Comparison of ENCODE assay signal across 11 mouse cellular contexts in the genomic region with DNA sequence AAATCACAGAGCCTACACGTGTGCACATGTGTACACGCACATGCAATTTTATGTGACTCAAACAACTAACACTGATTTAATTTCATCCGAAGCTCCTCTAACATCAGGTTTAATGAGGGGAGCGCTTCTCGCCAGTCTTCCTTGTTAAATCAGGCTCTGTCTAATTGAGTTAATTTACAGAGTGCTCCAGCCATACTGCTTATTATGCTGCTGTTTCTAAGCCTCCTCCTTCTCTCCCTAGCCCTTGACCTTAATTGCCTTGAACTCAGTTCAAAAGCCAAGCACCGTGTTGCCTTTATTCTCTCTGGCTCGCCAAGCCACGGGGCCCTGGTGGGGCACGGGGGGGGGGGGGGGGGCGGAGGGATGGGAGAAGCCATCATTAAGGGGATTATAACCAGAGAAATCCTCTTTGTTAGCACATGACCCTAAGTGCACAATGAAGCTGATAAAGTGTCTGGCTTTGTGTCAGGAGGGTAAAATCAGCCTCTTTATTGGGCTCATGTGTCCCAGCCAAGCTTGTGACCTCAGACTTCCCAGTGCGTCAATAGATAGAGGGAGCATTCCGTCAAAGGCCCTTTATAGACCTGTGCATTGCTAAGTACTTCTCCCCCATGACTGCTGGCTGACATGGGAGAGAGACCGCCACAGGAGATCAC. TPM values are rescaled to one million over a fixed set of nuclear protein-coding genes. Genes with fewer than 3 reads are reported as not detected.
A peak's percentile ranks its signal among the peaks of the same experiment; 100 is the strongest.
DNase-seq lines count a peak whose midpoint lies in the region; ATAC-seq and TF ChIP-seq lines count a peak whose summit lies in the region.
"Had no signal": no experiment of that assay in that cellular context is flagged by ENCODE, and none has a peak within 500 bp of the region (broad histone marks: within the 10 kb centered on the region; RNA-seq: fewer than 3 reads in every experiment).

A gene (minus strand): TSS at position 270 of the 656 bp plus-strand sequence.

- no peak within 1 kb of the TSS for H3K27ac ChIP-seq in ES-E14 (ENCODE audit: insufficient read depth, low read depth, low read length, poor library complexity, severe bottlenecking)
- H3K27ac ChIP-seq in hindbrain, embryonic 11.5 days (ENCODE audit: low read depth, low read length) = no peak within 1 kb of the TSS
- no peak within 1 kb of the TSS for H3K27ac ChIP-seq in midbrain, embryonic 15.5 days
- H3K27ac ChIP-seq: layer of hippocampus, adult 2 months had no signal

- no peaks in the 10 kb centered on the region for H3K36me3 ChIP-seq in ES-E14 (ENCODE audit: control insufficient read depth, insufficient read depth, low read length, poor library complexity, severe bottlenecking)
- H3K36me3 ChIP-seq in hindbrain, embryonic 11.5 days (ENCODE audit: control insufficient read depth, insufficient read depth, low read length) = no peaks in the 10 kb centered on the region
- H3K36me3 ChIP-seq in midbrain, embryonic 15.5 days (replicated peaks) = no peaks in the 10 kb centered on the region
- H3K36me3 ChIP-seq: G1E had no signal

- H3K4me2 ChIP-seq in hindbrain, embryonic 11.5 days (replicated peaks; ENCODE audit: low read depth, low read length) = no peak within 1 kb of the TSS
- no peak within 1 kb of the TSS for H3K4me2 ChIP-seq in midbrain, embryonic 15.5 days

- peaks cover 9% of the 10 kb centered on the region; the same call in 1 of the 2 replicates for H3K27me3 ChIP-seq in hindbrain, embryonic 11.5 days (ENCODE audit: control insufficient read depth, insufficient read depth, low read length)
- peaks cover 13% of the 10 kb centered on the region; the same call in 1 of the 2 replicates for H3K27me3 ChIP-seq in midbrain, embryonic 15.5 days (replicated peaks)

- H3K9ac ChIP-seq in ES-E14 (ENCODE audit: insufficient read depth, low read depth, low read length, poor library complexity, severe bottlenecking) = 0 out of 2 replicates have a peak within 1 kb of the TSS, but pooled peaks have one; percentile 29
- H3K9ac ChIP-seq in hindbrain, embryonic 11.5 days (ENCODE audit: low read depth, low read length) = no peak within 1 kb of the TSS
- no peak within 1 kb of the TSS for H3K9ac ChIP-seq in midbrain, embryonic 15.5 days

- H3K4me1 ChIP-seq in ES-E14 (ENCODE audit: control insufficient read depth in 2 of 2, insufficient read depth in 2 of 2, low read length in 2 of 2, poor library complexity in 1 of 2) = 0 out of 4 replicates have a peak, but pooled peaks cover 0 to 5% of the 10 kb centered on the region in 2 experiments
- peaks cover 3% of the 10 kb centered on the region; the same call in 1 of the 2 replicates for H3K4me1 ChIP-seq in hindbrain, embryonic 11.5 days (replicated peaks; ENCODE audit: control insufficient read depth, insufficient read depth, low read length)
- peaks cover 5% of the 10 kb centered on the region; the same call in 1 of the 2 replicates for H3K4me1 ChIP-seq in midbrain, embryonic 15.5 days

- DNase-seq in ES-E14 (ENCODE audit: low read depth, low spot score) = no peak
- DNase-seq in embryo, embryonic 9.5 days (ENCODE audit: extremely low spot score) = peak; percentile 42
- DNase-seq in hindbrain, embryonic 11.5 days (ENCODE audit: low spot score) = peak; percentile 35
- no peak for DNase-seq in kidney, adult 9 months
- no peak for DNase-seq in layer of hippocampus, adult 11-12 months (ENCODE audit: low spot score)
- DNase-seq: right cerebral cortex, postnatal 4 days had no signal

- H3K9me3 ChIP-seq in ES-E14 (ENCODE audit: control insufficient read depth, insufficient read depth, low read depth, low read length) = no peaks in the 10 kb centered on the region
- H3K9me3 ChIP-seq in hindbrain, embryonic 11.5 days (ENCODE audit: control insufficient read depth, low read length) = no peaks in the 10 kb centered on the region
- no peaks in the 10 kb centered on the region for H3K9me3 ChIP-seq in midbrain, embryonic 15.5 days
- H3K9me3 ChIP-seq: G1E had no signal

- peak; percentile 92 for ATAC-seq in hindbrain, embryonic 11.5 days (ENCODE audit: low FRiP score)
- peak; percentile 74 for ATAC-seq in midbrain, embryonic 15.5 days (replicated peaks)
- no peak for ATAC-seq in megakaryocyte progenitor cell, adult 5-6 weeks (replicated peaks; ENCODE audit: poor library complexity)
- no peak for ATAC-seq in megakaryocyte, adult 5-6 weeks (ENCODE audit: poor library complexity, severe bottlenecking)

- no peak within 1 kb of the TSS for H3K4me3 ChIP-seq in ES-E14 (ENCODE audit: insufficient read depth in 1 of 2, low read depth in 1 of 2, low read length in 2 of 2, poor library complexity in 1 of 2, severe bottlenecking in 1 of 2)
- no peak within 1 kb of the TSS for H3K4me3 ChIP-seq in hindbrain, embryonic 11.5 days (ENCODE audit: low read depth, low read length)
- no peak within 1 kb of the TSS for H3K4me3 ChIP-seq in midbrain, embryonic 15.5 days
- H3K4me3 ChIP-seq: layer of hippocampus, adult 2 months had no signal

- WGBS in hindbrain, embryonic 11.5 days = 41% methylated on average over 11 of the region's 13 CpGs
- WGBS in midbrain, embryonic 15.5 days = 18% methylated on average over 13 of the region's 13 CpGs

- in situ Hi-C loops in ES-E14 (cut with MboI; ENCODE audit: low sequenced_read_pairs in 2 of 2, unreplicated experiment in 2 of 2) = no loop called here

TF ChIP-seq in ES-E14, 5 proteins besides CTCF, POLR2A, EP300 and RAD21:
- TF ChIP-seq ZNF384 (IDR thresholded peaks at IDR 0.05; ENCODE audit: low read depth, low read length) (no peak), HCFC1 (IDR thresholded peaks at IDR 0.05; ENCODE audit: borderline replicate concordance, insufficient read depth, low read length) (no peak), CHD2 (IDR thresholded peaks at IDR 0.05; ENCODE audit: low read depth, low read length) (no peak), MAFK (IDR thresholded peaks at IDR 0.05; ENCODE audit: insufficient read depth, low read depth, low read length) (no peak), ZC3H11A (IDR thresholded peaks at IDR 0.05; ENCODE audit: borderline replicate concordance, low read depth, low read length) (no peak)
TF ChIP-seq in ES-E14: peak in this region for 0.

RNA-seq across cellular contexts. Expression of the gene that starts here (rescaled TPM):
- total RNA-seq in ES-E14 (2012; rRNA removed) = 0.37 and 0.45 TPM in 2 replicates
- polyA plus RNA-seq in hindbrain, embryonic 11.5 days (2014; fragmentation: Nextera tagmentation; extraction: Ambion mirVana) = 3.1 and 4.9 TPM in 2 replicates
- polyA plus RNA-seq in midbrain, embryonic 15.5 days (2015; fragmentation: Nextera tagmentation; extraction: Ambion mirVana) = 1.1 and 1.2 TPM in 2 replicates
- 0.10 TPM in 1 of 2 replicates, not detected in the other for total RNA-seq in megakaryocyte progenitor cell, adult 5-6 weeks (2015)
- 0.10 TPM in 1 of 2 replicates, not detected in the other for total RNA-seq in megakaryocyte progenitor cell, adult 5-6 weeks (2017)
- total RNA-seq in megakaryocyte, adult 5-6 weeks (2015) = 0.04 TPM in 1 of 2 replicates, not detected in the other
- total RNA-seq in megakaryocyte, adult 5-6 weeks (2017) = 0.07 and 0.08 TPM in 2 replicates
- polyA plus RNA-seq: G1E had no signal

Comparison
In these comparisons a context has a peak if more than half of its experiments do, and no peak if none do; other contexts are left out.
1. DNase-seq: peak in embryo, embryonic 9.5 days (single experiment) and hindbrain, embryonic 11.5 days (single experiment); none in ES-E14 (single experiment), kidney, adult 9 months (single experiment) and layer of hippocampus, adult 11-12 months (single experiment).
2. ATAC-seq: peak in hindbrain, embryonic 11.5 days (single experiment) and midbrain, embryonic 15.5 days (single experiment); none in megakaryocyte progenitor cell, adult 5-6 weeks (single experiment) and megakaryocyte, adult 5-6 weeks (single experiment).